Comparison of ENCODE assay signal across 8 mouse cellular contexts in the genomic region with DNA sequence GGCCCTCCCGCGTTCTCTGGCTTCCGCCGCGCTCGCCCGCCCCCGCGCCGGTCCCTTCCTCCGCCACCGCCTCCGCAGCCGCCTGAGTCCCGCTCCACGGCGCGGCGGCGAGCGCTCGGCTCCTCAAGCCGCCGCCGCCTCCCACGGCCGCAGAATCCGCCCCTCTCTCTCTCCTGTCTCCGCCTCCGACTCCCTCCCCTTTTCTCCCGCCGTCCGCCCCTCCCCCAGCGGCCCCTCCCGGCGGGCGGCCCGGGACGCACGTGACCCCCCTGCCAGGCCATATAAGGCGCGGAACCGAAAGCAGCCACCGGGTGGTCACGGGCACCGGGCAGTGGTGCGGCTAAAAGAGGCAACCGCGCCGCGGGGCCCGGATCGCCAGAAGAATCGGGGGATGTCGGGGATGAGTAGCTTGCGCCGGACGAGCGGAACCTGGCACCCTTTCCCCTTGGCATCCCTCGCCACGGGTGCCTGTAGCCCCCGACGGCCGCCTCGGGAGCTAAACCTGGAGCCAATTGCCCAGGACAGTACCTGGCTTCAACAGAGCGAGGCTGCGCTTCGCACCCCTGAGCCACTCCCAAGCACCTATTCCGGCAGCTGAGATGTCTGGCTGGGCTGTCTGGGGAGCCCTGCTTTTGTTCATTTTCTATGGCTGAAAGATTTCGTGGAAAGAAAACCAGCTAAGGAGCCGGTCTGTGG. TPM values are rescaled to one million over a fixed set of nuclear protein-coding genes. Genes with fewer than 3 reads are reported as not detected.
A peak's percentile ranks its signal among the peaks of the same experiment; 100 is the strongest.
DNase-seq lines count a peak whose midpoint lies in the region; ATAC-seq and TF ChIP-seq lines count a peak whose summit lies in the region.

A gene (minus strand): TSS at position 160 of the 696 bp plus-strand sequence.

- H3K9ac ChIP-seq in hindbrain, embryonic 11.5 days (ENCODE audit: low read depth, low read length): peak within 1 kb of the TSS; percentile 84
- peak within 1 kb of the TSS; percentile 85 for H3K9ac ChIP-seq in lung, embryonic 16.5 days (ENCODE audit: low read length)

- under 1% methylated on average over 56 of the region's 71 CpGs for WGBS in hindbrain, embryonic 11.5 days
- WGBS in lung, embryonic 16.5 days: 1% methylated on average over 51 of the region's 71 CpGs
- WGBS in olfactory bulb, adult 2 months: under 1% methylated on average over 66 of the region's 71 CpGs

- 0 out of 2 replicates have a peak, but pooled peaks cover 2% of the 10 kb centered on the region for H3K4me1 ChIP-seq in hindbrain, embryonic 11.5 days (replicated peaks; ENCODE audit: control insufficient read depth, insufficient read depth, low read length)
- H3K4me1 ChIP-seq in lung, embryonic 16.5 days (replicated peaks; ENCODE audit: control insufficient read depth, insufficient read depth, low read length): peaks cover 14% of the 10 kb centered on the region
- H3K4me1 ChIP-seq in olfactory bulb, adult 2 months (ENCODE audit: control insufficient read depth, insufficient read depth, low read length): peaks cover 14% of the 10 kb centered on the region

- H3K27me3 ChIP-seq in hindbrain, embryonic 11.5 days (ENCODE audit: control insufficient read depth, insufficient read depth, low read length): peaks cover 4% of the 10 kb centered on the region; the same call in 1 of the 2 replicates
- peaks cover 5% of the 10 kb centered on the region; the same call in 1 of the 2 replicates for H3K27me3 ChIP-seq in lung, embryonic 16.5 days (ENCODE audit: control insufficient read depth, insufficient read depth, low read depth, low read length)

- TF ChIP-seq POLR2A in olfactory bulb, adult 2 months (IDR thresholded peaks at IDR 0.05; ENCODE audit: insufficient read depth, low read depth, low read length): peak; percentile 73; the same call in 1 of the 2 replicates

- H3K36me3 ChIP-seq in hindbrain, embryonic 11.5 days (ENCODE audit: control insufficient read depth, insufficient read depth, low read length): no peaks in the 10 kb centered on the region
- no peaks in the 10 kb centered on the region for H3K36me3 ChIP-seq in lung, embryonic 16.5 days (ENCODE audit: control insufficient read depth, insufficient read depth, low read length)

- peak; percentile 94 for ATAC-seq in hindbrain, embryonic 11.5 days (ENCODE audit: low FRiP score)
- peak; percentile 96 for ATAC-seq in lung, embryonic 16.5 days (ENCODE audit: low read depth)

- peak within 1 kb of the TSS; percentile 68 for H3K4me3 ChIP-seq in hindbrain, embryonic 11.5 days (ENCODE audit: low read depth, low read length)
- peak within 1 kb of the TSS; percentile 67 for H3K4me3 ChIP-seq in lung, embryonic 16.5 days (ENCODE audit: low read length)
- peak within 1 kb of the TSS; percentile 67 for H3K4me3 ChIP-seq in olfactory bulb, adult 2 months (ENCODE audit: insufficient read depth, low read depth, low read length)

- no peak for TF ChIP-seq CTCF in olfactory bulb, adult 2 months (IDR thresholded peaks at IDR 0.05; ENCODE audit: insufficient read depth, low read depth, low read length)

- DNase-seq in MN1 (ENCODE audit: low spot score): peak; percentile 89
- peak; percentile 75 for DNase-seq in cerebellum, adult 9-10 months
- peak; percentile 86 to 89 for DNase-seq in frontal cortex, postnatal 10 days (ENCODE audit: low spot score in 2 of 2)
- peak; percentile 88 for DNase-seq in hindbrain, embryonic 11.5 days (ENCODE audit: low spot score)
- DNase-seq in layer of hippocampus, postnatal 10 days (ENCODE audit: low spot score in 2 of 2): peak; percentile 89 to 94
- DNase-seq in testis, postnatal 14 days (ENCODE audit: low spot score): peak; percentile 83

- H3K27ac ChIP-seq in hindbrain, embryonic 11.5 days (ENCODE audit: low read depth, low read length): peak within 1 kb of the TSS; percentile 72
- peak within 1 kb of the TSS; percentile 79 for H3K27ac ChIP-seq in lung, embryonic 16.5 days (ENCODE audit: low read length)
- H3K27ac ChIP-seq in olfactory bulb, adult 2 months (ENCODE audit: insufficient read depth, low read depth, low read length): peak within 1 kb of the TSS; percentile 63

- H3K9me3 ChIP-seq in hindbrain, embryonic 11.5 days (ENCODE audit: control insufficient read depth, low read length): no peaks in the 10 kb centered on the region
- no peaks in the 10 kb centered on the region for H3K9me3 ChIP-seq in lung, embryonic 16.5 days (ENCODE audit: control insufficient read depth, low read length)

- peak within 1 kb of the TSS; percentile 93 for H3K4me2 ChIP-seq in hindbrain, embryonic 11.5 days (replicated peaks; ENCODE audit: low read depth, low read length)
- H3K4me2 ChIP-seq in lung, embryonic 16.5 days (ENCODE audit: low read depth, low read length): peak within 1 kb of the TSS; percentile 80

RNA-seq across cellular contexts. Expression of the gene that starts here (rescaled TPM):
- polyA plus RNA-seq in hindbrain, embryonic 11.5 days (2014; fragmentation: Nextera tagmentation; extraction: Ambion mirVana): 2.1 and 2.2 TPM in 2 replicates
- total RNA-seq in layer of hippocampus, postnatal 10 days (2021): 10 to 100 TPM; 62.3 to 63.5 TPM
- 1.8 and 2.8 TPM in 2 replicates for polyA plus RNA-seq in lung, embryonic 16.5 days (2015; fragmentation: Nextera tagmentation; extraction: Ambion mirVana)
- not detected in 2 replicates for polyA plus RNA-seq in olfactory bulb, adult 2 months (2012; ENCODE audit: insufficient read depth, insufficient read length, low replicate concordance, missing spikeins)

Comparison
In these comparisons a context has a peak if more than half of its experiments do, and no peak if none do; other contexts are left out.
1. Peak in every context shown above with its lines: DNase-seq, ATAC-seq, H3K4me3 ChIP-seq and H3K27ac ChIP-seq.